Mouse (Mus musculus): ENCODE data around the gene Notch2.

GRCm38 (mm10) chr3:98146471-98147410 lies 133.4 kb downstream of the Notch2 start:
- no peak for TF ChIP-seq POLR2A (IDR thresholded peaks at IDR 0.05; ENCODE audit: control insufficient read depth, extremely low read depth, insufficient read depth, low read length, poor library complexity)
- no peak for TF ChIP-seq CTCF (IDR thresholded peaks at IDR 0.05; ENCODE audit: borderline replicate concordance, control insufficient read depth, extremely low read depth, insufficient read depth, low read length, poor library complexity)

All from thymus, adult 2 months (tissue).